Mouse (Mus musculus) frontal cortex, adult (tissue): Measurements from ENCODE around the gene Tspan17.

Experiments
- ATAC-seq: cut with Nextera tagmentation; 2 replicates; pipeline ENCODE4 v1.9.2; 2017; ENCODE audit warnings: mild to moderate bottlenecking, moderate library complexity, mixed read lengths; ENCODE audit not compliant: low TSS enrichment

The Tspan17 gene

DNA sequence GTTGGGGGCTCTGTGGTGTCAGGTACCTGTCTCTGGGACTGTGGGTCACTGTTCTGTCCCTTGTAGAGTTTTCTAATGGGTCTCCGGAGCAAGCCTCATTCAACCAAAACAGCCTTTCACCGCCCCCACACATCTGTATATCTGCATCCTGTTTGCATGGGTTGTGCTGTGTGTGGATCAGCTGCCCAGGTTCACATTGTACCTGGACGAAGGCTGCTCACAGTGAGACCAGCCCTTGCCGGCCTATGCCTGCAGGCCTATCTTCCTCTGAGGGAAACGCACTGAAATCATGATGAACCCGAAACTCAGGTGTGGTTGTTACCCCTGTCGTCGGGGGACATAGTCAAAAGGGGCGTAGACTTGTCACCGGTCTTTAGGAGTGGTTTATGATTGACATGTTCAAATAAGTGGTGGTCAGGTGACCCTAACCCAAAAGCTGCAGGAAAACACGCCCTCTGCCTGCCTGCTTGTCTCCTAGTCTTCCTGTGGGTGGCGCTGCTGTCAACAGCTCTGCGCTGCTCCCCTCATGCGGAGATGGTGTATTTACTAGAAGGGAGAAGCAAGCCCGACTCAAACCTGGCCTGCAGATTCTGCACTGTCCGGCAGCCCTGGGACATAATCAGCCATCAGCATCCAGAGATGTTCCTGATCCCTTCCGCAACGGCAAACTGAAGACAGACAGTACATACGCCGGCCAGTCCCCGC, 16.1 kb downstream of the Tspan17 start:
- ATAC-seq = 0 out of 2 replicates have a peak, but pooled peaks have one; percentile 42

DNA sequence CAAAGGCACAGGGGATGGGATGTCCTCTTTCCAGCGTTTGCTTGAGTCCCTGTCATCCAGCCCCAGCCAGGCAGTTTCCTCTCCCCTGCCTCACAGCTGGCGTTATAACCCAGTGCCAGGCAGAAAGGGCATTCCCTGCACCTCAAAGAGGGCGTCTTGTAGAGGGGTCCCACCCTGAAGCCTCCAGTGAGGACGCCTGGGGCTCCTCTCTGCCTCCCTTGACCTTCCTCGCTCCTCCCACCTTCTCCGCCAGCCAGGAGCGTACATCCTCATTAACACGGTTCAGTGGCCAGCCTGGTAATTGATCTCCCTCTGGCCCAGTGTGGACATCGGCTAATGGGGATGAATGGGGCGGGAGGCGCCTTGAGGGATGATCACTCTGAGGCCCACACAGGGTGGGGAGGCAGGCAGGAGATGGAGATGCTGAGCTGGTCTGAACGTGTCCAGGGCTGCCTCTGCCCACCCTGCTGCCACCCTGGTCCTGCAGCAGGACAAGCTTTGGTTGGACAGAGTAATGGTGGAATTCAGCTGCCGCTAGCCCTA, 17.3 kb downstream of the Tspan17 start:
- no peak for ATAC-seq

DNA sequence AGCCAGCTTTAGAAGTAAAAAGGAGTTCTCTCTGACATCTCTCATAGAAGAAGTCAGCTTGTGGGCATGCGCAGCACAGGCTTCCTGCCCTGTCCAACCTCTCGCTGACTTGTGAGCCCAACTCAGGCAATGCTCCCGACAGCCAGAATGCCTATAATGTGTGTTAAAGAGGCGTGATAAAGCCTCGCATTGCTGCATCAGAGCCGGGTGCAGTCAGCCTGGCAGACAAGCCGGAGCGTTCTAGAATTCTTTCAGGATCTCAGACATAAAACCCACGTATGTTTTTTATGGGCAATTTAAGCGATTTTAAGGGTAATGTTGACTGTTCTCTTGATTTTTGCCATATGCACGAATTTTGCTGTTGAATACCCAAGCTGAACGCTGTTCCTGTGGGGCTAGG, 18.9 kb downstream of the Tspan17 start:
- peak; percentile 51; the same call in 1 of the 2 replicates for ATAC-seq

DNA sequence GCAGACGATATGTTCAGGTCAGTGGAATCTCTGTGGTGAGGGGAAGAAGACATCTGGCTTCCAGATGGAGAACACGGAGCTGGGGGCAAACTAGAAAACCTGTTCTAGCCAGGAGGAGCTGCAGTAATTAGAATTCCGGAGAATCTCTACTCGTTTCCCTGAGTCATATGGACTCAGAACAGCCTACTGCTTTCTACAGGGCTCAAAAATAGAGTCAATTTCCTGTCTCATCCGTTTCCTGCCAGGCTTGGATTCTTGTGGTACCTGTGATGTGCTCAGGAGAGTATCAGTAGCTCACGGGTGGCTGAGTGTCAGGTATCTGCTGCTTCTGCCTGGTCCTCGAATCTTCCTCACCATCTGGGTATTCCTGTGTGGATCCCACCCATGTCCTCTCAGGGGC, 22.3 kb downstream of the Tspan17 start:
- peak; percentile 79 for ATAC-seq

DNA sequence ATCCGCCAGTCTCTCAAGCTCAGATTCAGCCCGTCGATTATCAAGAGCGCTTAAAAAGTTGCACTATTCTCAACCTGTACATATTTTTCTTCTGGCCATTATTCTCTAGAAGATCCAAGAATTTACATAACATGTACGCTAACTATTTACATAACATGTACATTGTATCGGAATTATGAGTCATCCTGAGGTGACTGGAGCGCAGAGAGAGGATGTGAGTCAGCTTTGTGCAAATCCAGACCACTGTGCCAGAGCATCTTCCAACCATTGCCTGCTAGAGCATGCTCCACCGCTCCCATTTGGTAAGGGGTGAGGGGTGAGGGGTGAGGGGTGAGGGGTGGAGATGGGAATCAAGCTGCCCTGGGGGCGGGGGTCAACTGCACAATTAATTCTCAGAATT, 24.2 kb downstream of the Tspan17 start:
- no peak for ATAC-seq

DNA sequence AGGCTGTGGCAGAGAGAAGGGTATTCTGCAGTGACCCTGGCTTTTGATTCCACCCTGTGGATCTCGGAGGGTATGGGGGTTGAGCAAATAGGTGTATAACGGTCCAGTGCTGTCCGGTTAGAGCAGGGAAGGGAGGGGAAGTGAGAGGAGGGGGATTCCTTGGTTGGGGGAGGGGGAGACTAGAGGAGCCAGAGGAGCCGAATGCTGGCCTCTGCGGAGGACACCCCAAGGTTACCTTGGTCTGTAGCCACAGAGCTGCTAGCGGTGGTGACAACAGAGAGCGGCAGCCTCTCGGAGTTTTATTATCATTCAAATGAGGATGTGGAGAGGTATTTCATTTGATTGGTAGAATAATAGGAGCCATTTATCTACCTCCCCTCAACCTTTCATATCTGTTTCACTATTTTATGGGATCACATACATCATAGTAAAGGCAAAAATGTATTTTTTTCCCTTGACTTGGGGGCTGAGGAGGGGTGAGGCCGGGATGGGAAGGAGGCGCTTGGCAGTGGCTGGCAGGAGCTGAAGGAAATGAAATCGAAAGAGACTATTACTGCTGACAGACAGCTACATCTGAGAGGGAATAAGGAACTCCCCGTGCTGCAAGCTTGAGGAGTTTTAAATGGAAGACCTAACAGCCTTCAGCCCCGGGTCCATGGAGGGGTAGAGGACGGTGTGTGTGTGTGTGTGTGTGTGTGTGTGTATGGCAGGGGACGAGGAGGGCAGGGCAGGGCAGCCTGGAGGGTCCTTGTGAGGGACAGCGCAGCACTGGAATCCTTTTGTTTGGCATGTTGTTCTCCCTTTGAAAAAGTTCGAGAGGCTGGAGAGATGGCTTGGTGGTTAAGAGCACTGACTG, 29.4 kb downstream of the Tspan17 start:
- ATAC-seq = no peak

DNA sequence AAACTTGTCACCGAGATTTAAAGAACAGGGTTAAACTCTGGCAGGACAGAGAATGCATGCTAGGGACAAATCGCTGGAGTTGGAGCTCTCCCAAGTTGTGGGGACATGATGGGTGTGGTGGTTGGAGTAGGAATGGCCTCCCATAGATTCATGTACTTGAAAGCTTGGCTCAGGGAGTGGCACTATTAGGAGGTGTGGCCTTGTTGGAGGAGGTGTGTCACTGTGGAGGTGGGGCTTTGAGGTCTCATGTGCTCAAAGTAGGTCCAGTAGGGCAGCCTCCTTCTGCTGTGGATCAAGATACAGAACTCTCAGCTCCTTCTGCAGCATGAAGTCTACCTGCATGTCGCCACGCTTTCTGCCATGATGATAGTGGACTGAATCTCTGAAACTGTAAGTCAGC, 31.9 kb downstream of the Tspan17 start:
- ATAC-seq = no peak

DNA sequence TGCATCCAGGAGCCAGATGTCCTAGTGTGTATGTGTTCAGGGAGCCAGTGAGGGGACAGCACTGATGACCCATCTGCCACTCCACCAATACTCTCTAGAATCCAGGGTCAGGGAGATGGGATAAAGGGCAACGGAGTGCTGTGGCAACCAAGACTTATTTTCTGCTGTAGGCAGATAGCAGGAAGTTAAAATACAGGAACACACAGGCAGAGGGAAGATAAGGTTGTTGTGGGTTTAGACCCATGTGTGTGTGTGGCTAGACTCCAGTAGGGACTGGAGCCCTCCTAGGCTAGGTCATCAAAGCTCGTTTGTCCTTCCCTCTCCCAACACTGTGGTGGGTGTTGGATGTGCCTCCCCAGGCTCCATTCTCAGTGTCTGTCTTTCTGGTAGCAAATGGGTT, 32.8 kb downstream of the Tspan17 start:
- ATAC-seq = no peak

DNA sequence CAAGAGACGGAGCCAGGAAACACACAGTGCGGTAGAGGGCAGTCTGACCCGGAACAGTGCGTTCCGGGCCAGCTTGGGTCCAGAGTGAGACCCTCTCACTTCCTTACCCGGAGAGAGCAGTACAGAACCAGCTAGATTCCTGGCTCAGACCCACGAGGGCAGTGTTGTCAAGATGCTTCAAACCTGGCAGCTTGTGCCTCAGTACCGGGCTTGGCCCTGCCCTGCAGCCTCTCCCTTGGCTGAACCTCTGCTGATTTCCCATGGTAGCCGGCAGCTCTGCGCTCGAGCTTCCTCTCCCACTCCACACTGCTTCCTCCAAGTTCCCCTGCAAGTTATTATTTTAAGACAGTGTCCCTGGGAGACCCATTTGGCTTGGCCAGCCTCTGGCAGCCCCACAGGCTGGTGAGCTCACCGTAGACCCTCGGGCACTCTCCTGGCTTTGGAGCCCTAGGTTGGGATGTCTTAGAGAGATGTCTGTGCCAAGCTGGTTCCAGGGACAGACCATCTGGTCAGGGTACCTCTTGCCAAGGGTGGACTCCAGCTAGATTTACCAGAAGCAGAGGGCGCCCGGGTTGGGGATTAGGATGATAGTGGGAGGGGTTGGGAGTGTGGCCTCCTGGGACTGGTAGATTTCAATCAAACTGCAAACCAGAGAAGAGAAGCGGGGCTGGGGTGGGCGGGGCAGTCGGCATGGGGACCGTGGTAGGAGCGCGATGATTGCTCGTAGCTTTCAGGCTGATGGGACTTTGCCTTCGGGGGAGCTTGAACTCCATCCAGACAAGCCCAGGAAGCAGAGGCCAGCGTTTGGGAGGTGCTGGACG, 35.1 kb downstream of the Tspan17 start:
- no peak for ATAC-seq

DNA sequence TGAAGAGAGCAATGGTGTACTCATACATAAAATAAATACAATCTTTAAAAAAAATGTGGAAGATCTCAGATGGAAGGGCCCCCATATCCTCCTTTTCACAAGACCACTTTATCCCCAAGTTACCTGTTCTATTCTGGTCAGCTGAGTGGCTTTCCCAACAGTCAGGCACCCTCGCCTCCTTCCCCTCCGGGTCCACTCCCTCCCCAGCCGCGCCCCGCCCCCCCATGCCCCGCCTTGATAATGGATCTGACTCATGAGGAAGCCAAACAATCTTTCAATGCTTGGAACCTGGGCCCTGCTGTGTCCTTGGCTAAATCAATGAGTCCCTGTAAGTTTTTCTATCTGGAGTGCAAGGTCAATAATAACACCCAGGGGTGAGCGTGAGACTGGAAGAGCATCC, 38.8 kb downstream of the Tspan17 start:
- no peak for ATAC-seq

DNA sequence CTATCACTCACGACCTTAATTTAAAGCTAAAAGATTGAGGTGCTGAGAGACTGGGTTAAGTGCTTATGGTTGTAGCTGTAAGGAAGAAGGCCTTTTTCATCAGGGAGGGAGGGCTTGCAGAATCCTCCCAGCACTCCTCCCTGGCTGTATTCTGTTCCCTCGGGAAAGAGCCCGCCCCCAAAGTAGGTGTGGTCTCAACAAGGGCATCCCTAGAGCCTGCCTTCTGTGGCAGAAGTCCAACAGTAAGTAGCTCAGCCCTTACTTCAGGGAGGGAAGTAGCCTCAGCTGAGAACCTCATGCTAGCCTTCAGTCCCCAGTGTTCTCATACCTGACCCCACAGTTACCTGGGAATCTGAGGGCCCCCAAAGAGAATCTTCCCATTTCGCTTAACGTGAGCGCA, 39.3 kb downstream of the Tspan17 start:
- ATAC-seq = no peak

DNA sequence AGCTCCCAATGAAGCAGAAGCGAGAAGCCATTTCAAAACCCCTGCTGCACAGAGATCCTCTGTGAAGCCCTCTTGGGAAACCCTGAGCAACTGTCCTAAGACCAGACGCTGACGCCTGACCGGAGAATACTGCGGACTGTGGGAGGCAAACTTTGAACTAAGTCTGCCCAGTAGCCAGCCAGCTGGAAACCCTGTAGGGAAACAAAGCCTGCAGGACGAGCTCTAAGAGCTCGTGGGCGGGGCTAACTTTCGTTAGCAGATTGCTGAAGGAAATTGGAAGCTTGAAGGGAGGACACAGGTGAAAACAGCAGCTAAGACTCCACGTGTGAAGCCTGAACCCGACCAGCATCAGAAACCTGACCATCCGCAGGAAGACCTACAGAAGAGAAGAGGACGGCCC, 40.3 kb downstream of the Tspan17 start:
- ATAC-seq = no peak

DNA sequence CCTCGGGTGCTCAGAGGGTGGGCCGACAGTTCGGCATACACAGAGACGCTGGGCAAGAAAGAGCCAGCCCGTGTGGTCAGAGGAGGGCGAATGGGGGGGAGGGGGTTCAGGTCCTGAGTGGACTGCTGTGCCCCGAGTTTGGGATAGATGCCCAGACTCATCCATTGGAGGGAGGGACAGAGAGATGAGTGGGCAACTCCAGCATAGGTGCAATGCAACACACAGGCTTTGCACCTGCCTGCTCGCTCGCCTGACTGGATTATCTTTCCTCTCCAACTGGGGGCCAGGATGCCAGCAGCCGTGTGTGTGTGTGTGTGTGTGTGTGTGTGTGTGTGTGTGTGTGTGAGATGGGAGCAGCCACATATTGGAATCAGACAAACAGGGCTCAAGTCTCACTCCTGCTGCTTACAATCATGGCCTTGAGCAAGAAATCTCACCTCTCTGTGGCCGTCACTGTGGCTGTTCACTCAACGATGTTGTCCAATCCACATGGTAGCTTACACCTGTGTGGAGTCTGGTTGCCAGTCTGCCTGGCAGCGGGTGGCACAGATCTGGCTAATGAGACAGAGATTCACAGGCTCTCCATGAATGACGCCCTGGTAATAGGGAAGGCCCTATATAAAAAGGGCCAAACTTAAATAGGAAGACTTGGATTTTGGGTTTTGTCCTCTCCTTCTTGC, 47.3 kb downstream of the Tspan17 start:
- ATAC-seq = no peak

DNA sequence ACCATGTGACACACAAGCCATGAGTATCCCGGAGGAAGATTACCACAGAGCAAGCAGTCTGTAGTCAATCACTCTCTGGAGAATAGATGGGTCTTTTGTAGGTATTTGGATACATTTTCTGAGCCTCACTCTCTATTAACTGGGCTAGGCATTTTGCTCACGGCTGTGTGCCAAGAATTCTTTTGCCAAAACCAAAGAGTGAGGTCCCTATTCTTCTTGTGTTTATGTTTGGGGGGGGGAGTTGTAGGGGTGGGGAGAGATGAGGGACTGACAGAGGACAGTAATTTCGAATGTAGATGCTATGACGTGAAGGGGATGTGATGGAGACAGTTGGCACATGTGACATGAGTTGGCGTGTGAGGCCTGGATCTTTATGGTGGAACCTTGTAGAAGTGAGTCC, 47.9 kb downstream of the Tspan17 start:
- no peak for ATAC-seq

DNA sequence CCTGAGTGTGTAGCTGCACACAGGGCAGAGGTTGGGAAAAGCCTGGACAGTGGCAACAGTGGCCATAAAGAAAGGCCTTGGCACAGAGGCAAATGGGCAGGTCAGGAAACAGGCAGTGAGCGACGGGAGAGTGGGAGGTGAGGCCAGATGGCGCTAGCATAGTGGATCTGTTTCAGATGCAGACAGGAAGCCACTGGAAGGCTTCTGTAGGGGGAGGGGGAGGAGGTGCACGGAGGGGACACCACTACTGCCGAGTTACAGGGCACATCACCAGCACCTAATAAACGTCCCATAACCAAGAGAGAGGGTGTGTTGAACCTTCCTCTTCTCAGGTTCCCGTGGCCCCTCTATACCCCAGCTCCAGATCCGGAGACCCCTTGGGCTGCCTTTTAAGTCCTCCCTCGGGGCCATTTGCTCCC, 48.3 kb downstream of the Tspan17 start:
- ATAC-seq = peak; percentile 74; the same call in 1 of the 2 replicates

DNA sequence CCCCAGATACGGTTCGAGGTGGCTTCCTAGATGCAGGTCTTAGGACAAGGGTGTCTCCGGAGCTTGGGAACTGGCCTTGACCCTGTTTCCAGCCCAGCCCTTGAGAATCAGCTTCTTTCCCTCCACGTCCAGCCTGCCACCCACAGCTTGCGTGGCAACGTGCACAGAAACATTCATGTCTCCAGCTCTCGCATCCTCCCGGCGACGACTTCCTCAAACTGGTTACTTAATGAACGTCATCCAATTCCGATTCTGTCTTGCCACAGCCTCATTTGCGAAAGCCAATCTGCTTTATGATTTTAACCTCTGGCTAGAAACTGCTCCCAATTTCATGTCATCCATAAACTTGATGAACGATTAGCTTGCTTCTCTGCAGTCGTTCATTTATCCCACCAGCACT, 49.4 kb downstream of the Tspan17 start:
- no peak for ATAC-seq

DNA sequence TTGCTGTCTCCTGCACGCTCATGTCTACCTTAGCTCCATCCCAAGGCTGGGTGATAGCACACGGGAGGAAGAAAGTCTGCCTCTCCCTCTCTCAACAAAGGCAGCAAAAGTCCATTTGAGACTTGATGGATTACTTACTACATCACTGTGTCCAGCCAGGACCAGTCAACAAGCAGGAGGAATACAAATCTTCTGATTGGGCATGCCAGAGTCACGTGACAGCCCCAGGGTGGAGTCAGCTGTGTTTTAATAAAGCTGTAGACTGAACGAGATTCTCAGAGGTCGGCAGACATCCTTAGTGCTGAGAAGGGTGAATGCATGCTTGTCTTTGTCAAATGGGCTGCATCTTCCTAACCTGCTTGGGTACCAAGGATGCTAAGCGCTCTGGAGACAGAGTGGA, 50.0 kb downstream of the Tspan17 start:
- ATAC-seq = no peak

DNA sequence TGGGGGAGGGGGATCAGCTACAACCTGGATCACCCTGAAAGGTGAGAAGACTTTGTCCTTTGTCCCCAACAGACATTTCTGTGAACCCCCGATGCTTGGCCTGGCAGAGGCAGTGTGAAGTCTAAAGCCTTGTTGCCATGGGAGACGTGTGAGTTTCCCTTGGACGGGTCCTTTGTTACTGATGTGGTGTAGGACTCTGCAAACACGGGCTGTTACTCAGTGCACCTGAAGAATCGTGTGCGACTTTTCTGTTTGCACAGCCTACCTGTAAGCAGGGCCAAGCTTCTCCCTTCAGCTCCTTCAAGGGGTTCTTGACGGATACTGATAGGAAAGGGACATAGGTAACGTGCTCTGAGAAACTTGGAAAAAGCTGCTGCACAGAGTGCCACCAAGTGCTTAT, 55.4 kb downstream of the Tspan17 start:
- ATAC-seq = no peak
